Mouse (Mus musculus) thymus, adult 2 months (tissue): ENCODE measurements at regions not wholly inside any gene's neighbourhood (a gene's known extent, or its start where the extent isn't known, plus 50 kb on each side); places are given as distances from the start of the nearest gene placed in this dataset.

ENCODE experiments used
- CTCF ChIP-seq: fragments of 200-500 bp; IDR thresholded peaks from 2 replicates; pipeline ENCODE4 v1.5.1; 2012; ENCODE audit warnings: mild to moderate bottlenecking, control low read depth, low read length, moderate library complexity, borderline replicate concordance; ENCODE audit not compliant: control insufficient read depth, poor library complexity, insufficient read depth; ENCODE audit errors: extremely low read depth
- POLR2A ChIP-seq: fragments of 200-500 bp; IDR thresholded peaks from 2 replicates; pipeline ENCODE4 v1.6.1; 2012; ENCODE audit warnings: mild to moderate bottlenecking, low read length, control low read depth, moderate library complexity; ENCODE audit not compliant: control insufficient read depth, poor library complexity, insufficient read depth; ENCODE audit errors: extremely low read depth

DNA sequence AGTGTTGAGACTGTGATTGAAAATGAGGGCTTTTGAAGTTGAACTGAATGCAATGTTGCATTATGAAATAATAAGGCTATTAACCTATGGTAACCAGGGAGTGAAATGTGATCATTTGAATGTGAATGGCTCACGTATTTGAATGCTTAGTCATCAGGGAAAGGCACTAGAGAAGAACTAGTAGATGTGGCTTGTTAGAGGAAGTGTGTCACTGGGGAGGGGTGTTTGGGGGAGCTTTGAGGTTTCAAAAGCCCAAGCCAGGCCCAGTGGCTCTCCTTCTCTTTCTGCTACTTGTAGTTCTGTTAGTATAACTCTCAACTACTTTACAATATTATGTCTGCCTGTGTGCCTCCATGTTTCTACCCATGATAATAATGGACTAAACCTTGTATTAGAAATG, 373.6 kb upstream of the Htr2a start:
- TF ChIP-seq CTCF, result no peak
- TF ChIP-seq POLR2A, result no peak
